Mouse (Mus musculus) neural tube, embryonic 14.5 days (tissue): ENCODE results near the gene Smim11. TPM values are rescaled to one million over a fixed set of nuclear protein-coding genes. Genes with fewer than 3 reads are reported as not detected.

Experiments used
- ATAC-seq: fragments of 200-750 bp; cut with Nextera tagmentation; 2 replicates; pipeline ENCODE4 v1.8.0; 2017; ENCODE audit warnings: low read depth, mild to moderate bottlenecking, moderate TSS enrichment, moderate library complexity
- H3K27ac ChIP-seq: fragments of 300-500 bp; sonication (generic); 2 replicates; pipeline ENCODE4 v1.5.1; 2014; ENCODE audit warnings: low read depth, mild to moderate bottlenecking, control low read depth, low read length, moderate library complexity, mixed read lengths
- H3K27me3 ChIP-seq: fragments of 300-500 bp; sonication (generic); 2 replicates; pipeline ENCODE4 v1.6.1; 2014; ENCODE audit warnings: low read length; ENCODE audit not compliant: control insufficient read depth, insufficient read depth
- H3K36me3 ChIP-seq: fragments of 300-500 bp; sonication (generic); 2 replicates; pipeline ENCODE4 v1.6.1; 2014; ENCODE audit warnings: low read length, mixed read lengths; ENCODE audit not compliant: control insufficient read depth, insufficient read depth
- H3K4me1 ChIP-seq: fragments of 300-500 bp; sonication (generic); 2 replicates; pipeline ENCODE4 v1.6.1; 2014; ENCODE audit warnings: low read length; ENCODE audit not compliant: control insufficient read depth, insufficient read depth
- H3K4me2 ChIP-seq: fragments of 300-500 bp; sonication (generic); 2 replicates; pipeline ENCODE4 v1.6.1; 2014; ENCODE audit warnings: mild to moderate bottlenecking, low read depth, low read length, control low read depth
- H3K4me3 ChIP-seq: fragments of 300-500 bp; sonication (generic); 2 replicates; pipeline ENCODE4 v1.5.1; 2014; ENCODE audit warnings: low read depth, low read length, control low read depth, mixed read lengths
- H3K9ac ChIP-seq: fragments of 300-500 bp; sonication (generic); replicated peaks from 2 replicates; pipeline ENCODE4 v1.6.1; 2014; ENCODE audit warnings: low read depth, mild to moderate bottlenecking, control low read depth, low read length, mixed read lengths
- H3K9me3 ChIP-seq: fragments of 300-500 bp; sonication (generic); 2 replicates; pipeline ENCODE4 v1.6.1; 2016; ENCODE audit warnings: low read length; ENCODE audit not compliant: control insufficient read depth
- WGBS: fragments of 180-500 bp; shearing (Covaris S2); extraction: QIAGEN DNeasy Blood & Tissue Kit; methylation state at CpG from one replicate; pipeline ENCODE4 v1.1.7; 2014; 5-methylcytosine and 5-hydroxymethylcytosine counted together
- polyA plus RNA-seq: library from polyadenylated mRNA; unstranded; fragments of >200 nt; fragmentation: Nextera tagmentation; extraction: Ambion mirVana; gene quantifications from 2 replicates; pipeline ENCODE4 v1.2.1, GENCODE M21; 2014

Smim11 gene
- 58.0 and 62.9 TPM in 2 replicates for polyA plus RNA-seq

DNA sequence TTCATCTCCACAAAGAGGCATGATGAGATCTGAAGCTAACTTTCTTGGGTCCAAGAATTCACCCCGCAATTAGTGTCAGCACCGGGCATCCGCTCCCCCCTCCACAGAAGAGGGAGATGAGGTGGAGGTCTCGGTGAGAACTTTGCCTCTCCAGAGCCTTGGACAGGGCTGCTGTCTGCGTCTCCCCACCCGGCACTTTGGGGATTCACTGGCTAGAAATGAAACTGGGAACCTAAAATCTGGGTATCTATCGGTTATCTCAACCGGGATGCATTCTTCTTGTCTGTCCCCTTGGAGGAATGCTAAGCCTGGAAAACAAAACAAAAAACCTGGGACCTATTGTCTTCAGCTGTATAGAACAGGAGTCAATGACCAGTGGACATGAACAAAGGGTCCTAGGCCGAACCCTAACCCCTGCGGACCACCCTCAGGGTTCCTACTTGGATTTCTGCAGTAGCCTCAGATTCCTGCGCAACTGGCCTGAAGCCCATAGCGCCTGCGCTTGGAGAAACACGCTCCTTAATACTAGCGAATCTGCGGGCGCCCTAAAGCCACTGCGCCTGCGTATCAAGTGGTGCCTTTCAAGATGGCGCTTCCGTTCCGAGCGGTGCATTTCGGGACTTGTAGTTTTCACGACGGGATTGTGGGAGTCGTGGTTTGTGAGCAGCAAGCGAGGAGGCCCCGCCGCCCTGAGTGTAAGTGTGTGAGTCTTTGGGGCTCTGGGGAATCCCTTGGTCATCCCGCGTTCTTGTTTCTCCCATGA is at the start of gene Smim11:
Gene Smim11, plus strand, starts transcription at position 638 of the 763 bp plus-strand sequence.
- peak within 1 kb of the TSS; percentile 96 for H3K4me2 ChIP-seq
- peak; percentile 94 for ATAC-seq
- H3K9me3 ChIP-seq, result no peaks in the 10 kb centered on the region
- 0 out of 2 replicates have a peak, but pooled peaks cover under 1% of the 10 kb centered on the region for H3K36me3 ChIP-seq
- WGBS, result 12% methylated on average over 32 of the region's 32 CpGs
- no peaks in the 10 kb centered on the region for H3K27me3 ChIP-seq
- H3K4me3 ChIP-seq, result peak within 1 kb of the TSS; percentile 70
- H3K27ac ChIP-seq, result peak within 1 kb of the TSS; percentile 83
- peak within 1 kb of the TSS; percentile 80 for H3K9ac ChIP-seq
- peaks cover 11% of the 10 kb centered on the region for H3K4me1 ChIP-seq

GRCm38 (mm10) chr16:92254316-92254715 is 46.8 kb upstream of the Smim11 start:
- WGBS, result 77% methylated on average over 3 of the region's 3 CpGs
- no peak for ATAC-seq

GRCm38 (mm10) chr16:92267861-92268260 is 33.2 kb upstream of the Smim11 start:
- Histone ChIP-seq H3K4me3 (no peak overlapping the region), H3K9ac (no peak overlapping the region), H3K4me2 (no peak overlapping the region), H3K4me1 (no peaks in the 10 kb centered on the region), H3K36me3 (no peaks in the 10 kb centered on the region), H3K27me3 (no peaks in the 10 kb centered on the region), H3K9me3 (no peaks in the 10 kb centered on the region), H3K27ac (no peak overlapping the region)
- no peak for ATAC-seq
- 81% methylated on average over 12 of the region's 12 CpGs for WGBS

More at GRCm38 (mm10) chr16:92254316-92254715, 46.8 kb upstream of the Smim11 start:
- no peak overlapping the region for H3K4me3 ChIP-seq
- H3K27ac ChIP-seq, result no peak overlapping the region
- no peak overlapping the region for H3K9ac ChIP-seq
- no peak overlapping the region for H3K4me2 ChIP-seq
- H3K36me3 ChIP-seq, result no peaks in the 10 kb centered on the region
- no peaks in the 10 kb centered on the region for H3K27me3 ChIP-seq
- no peaks in the 10 kb centered on the region for H3K9me3 ChIP-seq
- H3K4me1 ChIP-seq, result no peaks in the 10 kb centered on the region

DNA sequence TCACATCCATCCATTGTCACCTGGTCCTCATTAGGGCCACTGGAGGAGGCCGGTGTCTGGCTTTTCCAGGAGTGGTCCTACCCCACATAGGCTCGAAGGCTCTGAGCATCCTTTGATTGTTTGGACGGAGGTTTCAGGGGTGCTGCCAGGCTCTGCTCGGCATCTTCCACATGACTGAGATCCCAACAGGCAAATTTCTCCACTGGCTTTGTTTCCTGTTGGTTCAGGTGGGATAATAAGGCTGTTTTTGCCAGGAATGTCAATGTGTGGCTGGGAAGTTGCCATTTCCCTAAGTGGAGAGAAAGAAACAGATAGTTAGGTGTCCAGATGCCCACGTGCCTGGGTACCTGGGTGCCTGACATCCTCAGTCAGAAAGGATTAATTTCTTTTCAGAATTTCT is 26.6 kb upstream of the Smim11 start:
- H3K9ac ChIP-seq, result no peak overlapping the region
- H3K4me3 ChIP-seq, result no peak overlapping the region
- no peaks in the 10 kb centered on the region for H3K9me3 ChIP-seq
- no peaks in the 10 kb centered on the region for H3K36me3 ChIP-seq
- ATAC-seq, result no peak
- H3K27me3 ChIP-seq, result no peaks in the 10 kb centered on the region
- no peak overlapping the region for H3K4me2 ChIP-seq
- 90% methylated on average over 5 of the region's 5 CpGs for WGBS
- no peak overlapping the region for H3K27ac ChIP-seq
- H3K4me1 ChIP-seq, result no peaks in the 10 kb centered on the region

- Histone ChIP-seq H3K36me3 (no peaks in the 10 kb centered on the region), H3K4me3 (no peak overlapping the region), H3K27me3 (no peaks in the 10 kb centered on the region), H3K9me3 (no peaks in the 10 kb centered on the region), H3K9ac (no peak overlapping the region), H3K27ac (no peak overlapping the region), H3K4me1 (no peaks in the 10 kb centered on the region), H3K4me2 (no peak overlapping the region)
- 90% methylated on average over 4 of the region's 4 CpGs for WGBS
- no peak for ATAC-seq
Measured at GRCm38 (mm10) chr16:92275526-92275925, 25.6 kb upstream of the Smim11 start.

- no peaks in the 10 kb centered on the region for H3K4me1 ChIP-seq
- WGBS, result 56% methylated on average over 5 of the region's 5 CpGs
- H3K4me2 ChIP-seq, result no peak overlapping the region
- H3K9me3 ChIP-seq, result no peaks in the 10 kb centered on the region
- no peak overlapping the region for H3K9ac ChIP-seq
- H3K4me3 ChIP-seq, result no peak overlapping the region
- H3K36me3 ChIP-seq, result no peaks in the 10 kb centered on the region
- ATAC-seq, result no peak
- no peaks in the 10 kb centered on the region for H3K27me3 ChIP-seq
- no peak overlapping the region for H3K27ac ChIP-seq
Measured at GRCm38 (mm10) chr16:92282671-92283070, 18.4 kb upstream of the Smim11 start.

- Histone ChIP-seq H3K4me3 (no peak overlapping the region), H3K36me3 (no peaks in the 10 kb centered on the region)
- no peak for ATAC-seq
Measured at GRCm38 (mm10) chr16:92285068-92285467, 16.0 kb upstream of the Smim11 start.

GRCm38 (mm10) chr16:92286609-92287008 is 14.5 kb upstream of the Smim11 start:
- no peak for ATAC-seq
- H3K4me2 ChIP-seq, result no peak overlapping the region

More at GRCm38 (mm10) chr16:92285068-92285467, 16.0 kb upstream of the Smim11 start:
- no peak overlapping the region for H3K9ac ChIP-seq
- H3K27ac ChIP-seq, result no peak overlapping the region
- H3K4me1 ChIP-seq, result no peaks in the 10 kb centered on the region
- no peaks in the 10 kb centered on the region for H3K9me3 ChIP-seq
- H3K27me3 ChIP-seq, result no peaks in the 10 kb centered on the region
- no peak overlapping the region for H3K4me2 ChIP-seq
- WGBS, result 70% methylated on average over 10 of the region's 10 CpGs

GRCm38 (mm10) chr16:92288778-92289177 is 12.3 kb upstream of the Smim11 start:
- Histone ChIP-seq H3K36me3 (no peaks in the 10 kb centered on the region), H3K4me1 (no peaks in the 10 kb centered on the region), H3K4me3 (no peak overlapping the region), H3K9me3 (no peaks in the 10 kb centered on the region), H3K27me3 (no peaks in the 10 kb centered on the region), H3K4me2 (no peak overlapping the region), H3K9ac (no peak overlapping the region), H3K27ac (no peak overlapping the region)
- WGBS, result 91% methylated on average over 9 of the region's 9 CpGs
- no peak for ATAC-seq

More at GRCm38 (mm10) chr16:92286609-92287008, 14.5 kb upstream of the Smim11 start:
- Histone ChIP-seq H3K4me1 (no peaks in the 10 kb centered on the region), H3K36me3 (no peaks in the 10 kb centered on the region), H3K27ac (no peak overlapping the region), H3K9ac (no peak overlapping the region), H3K9me3 (no peaks in the 10 kb centered on the region), H3K4me3 (no peak overlapping the region), H3K27me3 (no peaks in the 10 kb centered on the region)
- WGBS, result 18% methylated on average over 7 of the region's 7 CpGs
